Mouse (Mus musculus) inflammation-experienced regulatory T-cells (primary cell): ENCODE results near the gene 3110070M22Rik. TPM values are rescaled to one million over a fixed set of nuclear protein-coding genes. Genes with fewer than 3 reads are reported as not detected.

ENCODE experiments used
- polyA plus RNA-seq, 2 experiments: library from polyadenylated mRNA; unstranded; fragments of 100-300 nt; shearing (Covaris generic); gene quantifications; one replicate each; pipeline ENCODE4 v1.2.1; 2017

3110070M22Rik gene
- 1 to 10 TPM in 1 of 2 experiments, under 1 TPM in 1; 0.29 to 2.0 TPM for polyA plus RNA-seq

DNA sequence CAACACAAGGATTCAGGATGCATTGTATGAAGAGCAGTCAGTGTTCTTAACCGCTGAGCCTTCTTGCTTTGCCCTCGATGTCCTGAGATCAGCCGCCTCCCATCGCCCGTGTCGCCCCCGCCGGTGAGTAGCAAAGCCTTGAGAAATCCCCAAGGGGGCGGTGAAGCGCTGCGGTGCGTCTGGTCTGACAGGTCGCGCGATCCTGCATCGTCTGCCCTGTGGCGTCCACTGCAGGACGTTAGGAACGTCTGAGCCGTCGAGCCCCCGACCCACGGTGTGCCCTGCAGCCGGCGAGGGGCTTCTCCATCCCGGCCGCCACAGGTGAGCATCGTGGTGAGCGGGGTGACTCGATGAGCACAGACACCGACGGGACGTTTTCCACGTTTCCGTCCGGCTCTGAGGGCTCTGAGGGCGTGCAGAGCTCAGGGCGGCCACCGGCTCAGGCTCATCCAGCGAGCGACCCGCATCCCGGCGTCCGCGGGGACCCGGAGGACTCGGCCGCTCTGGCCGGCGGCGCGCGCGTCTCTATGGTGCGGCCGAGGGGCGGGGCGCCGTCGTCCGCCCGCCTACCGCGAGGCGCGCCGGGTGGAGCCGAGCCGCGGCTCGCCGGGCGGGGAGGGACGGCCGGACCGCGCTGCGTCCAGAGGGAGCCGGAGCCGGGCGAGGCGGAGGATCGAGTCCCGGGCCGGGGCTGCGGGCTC is at the start of gene 3110070M22Rik, which contains the start of gene Tmem267:
Gene 3110070M22Rik (minus strand): TSS at position 504 of the 701 bp plus-strand sequence.
Gene Tmem267 (plus strand): TSS at position 160 of the 701 bp plus-strand sequence.

DNA sequence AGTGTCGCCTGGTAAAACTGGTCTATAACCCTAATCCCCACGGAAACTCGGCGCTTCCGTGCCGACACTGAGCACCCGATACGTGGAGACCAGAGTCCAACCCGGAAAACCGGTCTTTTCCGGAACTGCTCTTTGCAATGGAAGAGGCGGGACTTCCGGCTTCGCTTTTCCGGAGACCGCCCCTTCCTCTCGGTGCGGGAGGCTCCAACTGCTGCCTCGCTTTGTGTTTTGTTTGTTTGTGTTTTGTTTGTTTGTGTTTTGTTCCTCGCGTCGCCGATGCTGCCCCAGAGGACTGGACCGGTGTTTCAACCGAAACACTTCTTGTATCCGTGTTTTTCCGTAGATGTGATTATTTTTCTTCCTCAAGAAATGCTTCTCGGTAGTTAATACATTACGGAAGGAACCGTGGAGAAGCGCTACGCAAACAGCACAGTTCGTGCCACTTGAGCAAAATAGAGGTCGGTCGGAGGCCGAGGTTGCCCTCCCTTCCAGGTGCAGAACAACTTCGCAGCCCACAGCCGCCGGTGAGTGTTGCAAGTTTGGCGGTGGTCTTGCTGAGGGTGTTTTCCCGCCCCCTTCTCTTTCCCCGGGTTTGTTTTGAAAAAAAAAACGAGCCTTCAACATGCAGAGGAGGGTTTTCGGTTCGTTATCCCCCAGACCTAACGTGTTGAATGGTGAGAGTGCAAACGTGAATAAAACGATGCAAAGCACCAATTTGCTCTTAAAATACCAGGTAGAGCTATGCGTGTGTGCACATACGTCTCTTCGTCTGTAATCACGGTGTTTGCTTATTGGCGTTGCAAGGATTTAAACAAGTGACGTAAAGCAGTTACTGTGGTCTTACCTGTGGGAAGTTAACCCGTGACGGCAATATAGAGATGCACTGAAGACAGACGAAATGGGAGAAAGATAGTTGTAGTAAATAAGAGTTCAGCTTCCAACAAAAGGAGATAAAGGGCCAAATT is 25.3 kb downstream of the 3110070M22Rik start, which contains the start of gene 4833420G17Rik:
Gene 4833420G17Rik (plus strand): TSS at position 173 of the 965 bp plus-strand sequence.

Other genes with a start within 250 kb of the 3110070M22Rik start
- 10 to 100 TPM in 1 of 2 experiments, 1 to 10 TPM in 1; 9.9 to 19.3 TPM for gene Paip1, start 59.8 kb downstream of the 3110070M22Rik start, polyA plus RNA-seq
- gene 4833420G17Rik, start 25.6 kb downstream of the 3110070M22Rik start, polyA plus RNA-seq = 100 to 1,000 TPM in 1 of 2 experiments, 10 to 100 TPM in 1; 94.8 to 105 TPM
- 1 to 10 TPM in 1 of 2 experiments, under 1 TPM in 1; 0.65 to 3.4 TPM for gene Tmem267, start 344 bp downstream of the 3110070M22Rik start, polyA plus RNA-seq
- gene Ccl28, start 135.4 kb upstream of the 3110070M22Rik start, polyA plus RNA-seq = 1 to 10 TPM in 1 of 2 experiments, under 1 TPM in 1; 0.41 to 2.6 TPM
- 10 to 100 TPM; 24.0 to 48.7 TPM for gene Hmgcs1, start 202.0 kb upstream of the 3110070M22Rik start, polyA plus RNA-seq